Mouse (Mus musculus) kidney, embryonic 14.5 days (tissue): ENCODE measurements around the gene Scpep1. TPM values are rescaled to one million over a fixed set of nuclear protein-coding genes. Genes with fewer than 3 reads are reported as not detected.
"Not testable (repeated sequence)": the region's sequence is repeated elsewhere in the genome, so short reads cannot be mapped to it uniquely, and the experiment has no call there.

Experiments used
- ATAC-seq: fragments of 200-750 bp; cut with Nextera tagmentation; 2 replicates; pipeline ENCODE4 v1.8.0; 2017; ENCODE audit warnings: moderate number of reproducible peaks, mild to moderate bottlenecking, moderate TSS enrichment, moderate library complexity; ENCODE audit not compliant: low FRiP score, low TSS enrichment
- H3K27ac ChIP-seq: fragments of 300-500 bp; sonication (generic); 2 replicates; pipeline ENCODE4 v1.5.1; 2014; ENCODE audit warnings: low read depth, mild to moderate bottlenecking, low read length, moderate library complexity, mixed read lengths
- H3K27me3 ChIP-seq: fragments of 300-500 bp; sonication (generic); 2 replicates; pipeline ENCODE4 v1.6.1; 2014; ENCODE audit warnings: mild to moderate bottlenecking, low read length; ENCODE audit not compliant: control insufficient read depth, insufficient read depth
- H3K36me3 ChIP-seq: fragments of 300-500 bp; sonication (generic); 2 replicates; pipeline ENCODE4 v1.6.1; 2014; ENCODE audit warnings: low read length, mixed read lengths; ENCODE audit not compliant: control insufficient read depth, insufficient read depth
- H3K4me1 ChIP-seq: fragments of 300-500 bp; sonication (generic); 2 replicates; pipeline ENCODE4 v1.6.1; 2014; ENCODE audit warnings: low read length, mixed read lengths; ENCODE audit not compliant: control insufficient read depth, insufficient read depth
- H3K4me2 ChIP-seq: fragments of 300-500 bp; sonication (generic); replicated peaks from 2 replicates; pipeline ENCODE4 v1.6.1; 2014; ENCODE audit warnings: low read depth, mild to moderate bottlenecking, low read length
- H3K4me3 ChIP-seq: fragments of 300-500 bp; sonication (generic); 2 replicates; pipeline ENCODE4 v1.5.1; 2014; ENCODE audit warnings: mild to moderate bottlenecking, low read length
- H3K9ac ChIP-seq: fragments of 300-500 bp; sonication (generic); 2 replicates; pipeline ENCODE4 v1.6.1; 2014; ENCODE audit warnings: low read depth, mild to moderate bottlenecking, low read length, moderate library complexity
- H3K9me3 ChIP-seq: fragments of 300-500 bp; sonication (generic); 2 replicates; pipeline ENCODE4 v1.6.1; 2016; ENCODE audit warnings: low read length; ENCODE audit not compliant: control insufficient read depth
- WGBS: fragments of 180-500 bp; shearing (Covaris S2); extraction: QIAGEN DNeasy Blood & Tissue Kit; methylation state at CpG from one replicate; pipeline ENCODE4 v1.1.7; 2014; 5-methylcytosine and 5-hydroxymethylcytosine counted together
- polyA plus RNA-seq: library from polyadenylated mRNA; unstranded; fragments of >200 nt; fragmentation: Nextera tagmentation; extraction: Ambion mirVana; gene quantifications from 2 replicates; pipeline ENCODE4 v1.2.1, GENCODE M21; 2014

Gene Scpep1
- polyA plus RNA-seq, 1 experiment from 2014 or later = 110 TPM

DNA sequence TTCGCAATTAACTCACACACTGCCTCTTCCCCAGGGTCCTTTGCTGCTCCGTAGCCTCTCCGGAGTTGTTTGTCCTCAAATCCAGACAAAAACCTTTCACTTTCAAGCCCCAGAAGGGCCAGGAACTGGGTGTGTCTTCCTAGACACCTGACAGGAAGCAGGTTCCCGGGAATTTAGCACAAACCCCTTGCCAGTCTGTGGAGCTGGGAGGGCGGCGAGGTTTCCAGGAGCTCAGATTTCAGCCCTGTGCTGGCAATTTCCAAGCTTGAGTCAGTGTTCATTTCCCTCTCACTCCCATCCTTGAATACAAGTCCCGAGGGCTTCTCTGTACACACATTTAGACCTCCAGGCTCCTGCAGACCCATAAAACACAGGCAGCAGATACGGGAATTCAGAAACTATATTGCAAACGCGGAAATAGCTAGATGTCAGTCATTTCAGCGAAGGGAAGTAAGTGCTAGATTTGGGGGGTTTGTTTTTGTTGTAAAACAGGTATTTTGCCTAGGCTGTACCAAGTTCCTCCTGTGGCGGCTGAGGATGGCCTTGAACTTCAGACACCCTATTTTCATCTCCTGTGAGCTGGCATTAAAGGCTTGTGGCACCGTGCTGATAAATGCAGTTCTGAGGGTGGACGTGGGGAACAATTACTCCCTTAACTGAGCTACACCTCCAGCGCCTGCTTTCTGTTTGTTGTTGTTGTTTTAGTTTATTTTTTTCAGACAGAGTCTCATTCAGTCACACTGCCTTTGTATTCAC lies 57.5 kb downstream of the Scpep1 start:
- Histone ChIP-seq H3K4me1 (0 out of 2 replicates have a peak, but pooled peaks cover 5% of the 10 kb centered on the region), H3K4me3 (peak overlapping the region; percentile 3; the same call in 1 of the 2 replicates), H3K27ac (no peak overlapping the region), H3K9ac (no peak overlapping the region), H3K27me3 (no peaks in the 10 kb centered on the region), H3K9me3 (no peaks in the 10 kb centered on the region), H3K4me2 (peak overlapping the region; percentile 22), H3K36me3 (no peaks in the 10 kb centered on the region)
- 27% methylated on average over 15 of the region's 15 CpGs for WGBS
- no peak; the same call in 1 of the 2 replicates for ATAC-seq

DNA sequence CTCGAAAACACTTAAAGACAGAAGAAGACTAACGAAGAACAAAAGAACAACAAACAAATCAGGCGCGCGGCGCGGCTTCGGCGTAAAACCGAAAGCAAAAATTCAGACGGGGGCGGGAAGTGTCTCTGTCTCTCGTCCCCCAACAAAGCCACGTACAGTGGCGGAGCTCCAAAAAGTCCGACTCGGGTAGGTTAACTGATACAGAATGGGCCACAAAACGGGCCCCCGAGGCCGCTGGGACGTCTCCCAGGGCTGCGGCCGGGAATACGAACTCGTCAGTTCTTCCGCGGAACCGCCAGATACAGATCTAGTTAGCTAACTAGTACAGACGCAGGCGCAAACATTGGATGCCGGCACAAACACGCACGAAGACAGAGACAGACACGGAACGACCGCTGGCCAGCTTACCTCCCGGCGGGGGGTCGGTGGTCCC lies 59.4 kb downstream of the Scpep1 start:
- H3K27me3 ChIP-seq, ATAC-seq, H3K9me3 ChIP-seq, H3K9ac ChIP-seq, H3K36me3 ChIP-seq, H3K27ac ChIP-seq, H3K4me2 ChIP-seq, H3K4me1 ChIP-seq: not testable (repeated sequence)
- 37% methylated on average over 21 of the region's 39 CpGs for WGBS
- peak overlapping the region; percentile 26; the same call in 1 of the 2 replicates for H3K4me3 ChIP-seq

- H3K4me1 ChIP-seq, H3K9ac ChIP-seq, H3K36me3 ChIP-seq, H3K27me3 ChIP-seq, H3K4me3 ChIP-seq, ATAC-seq, H3K9me3 ChIP-seq, H3K4me2 ChIP-seq, H3K27ac ChIP-seq: not testable (repeated sequence)
- WGBS = 52% methylated on average over 14 of the region's 20 CpGs
These were observed 60.0 kb downstream of the Scpep1 start for GRCm38 (mm10) chr11:88895235-88895634.

- not testable (repeated sequence) for ATAC-seq, H3K27me3 ChIP-seq, H3K27ac ChIP-seq, H3K4me2 ChIP-seq, H3K36me3 ChIP-seq, H3K4me3 ChIP-seq, H3K4me1 ChIP-seq, H3K9ac ChIP-seq, H3K9me3 ChIP-seq
- 94% methylated on average over 11 of the region's 14 CpGs for WGBS
These were observed 61.0 kb downstream of the Scpep1 start for GRCm38 (mm10) chr11:88894279-88894678.

DNA sequence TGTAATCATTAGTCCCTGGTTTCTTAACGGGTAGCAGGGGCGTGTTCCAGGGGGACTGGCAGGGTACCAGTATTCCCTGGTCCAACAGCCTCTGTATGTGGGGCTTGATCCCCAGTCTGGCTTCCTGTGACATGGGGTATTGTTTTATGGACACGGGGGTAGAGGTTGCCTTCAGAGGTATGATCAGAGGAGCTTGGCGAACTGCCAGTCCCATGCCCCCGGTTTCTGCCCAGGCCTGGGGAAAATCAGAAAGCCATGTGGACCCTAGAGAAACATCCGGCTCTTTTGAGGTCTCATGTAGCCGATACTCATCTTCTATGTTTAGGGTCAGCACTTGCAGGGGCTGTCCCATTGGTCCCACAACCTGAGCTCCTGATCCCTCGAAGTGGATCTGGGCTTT lies 61.8 kb downstream of the Scpep1 start:
- ATAC-seq, H3K4me2 ChIP-seq, H3K4me1 ChIP-seq, H3K27me3 ChIP-seq, H3K27ac ChIP-seq, H3K9ac ChIP-seq, H3K9me3 ChIP-seq, H3K4me3 ChIP-seq, H3K36me3 ChIP-seq: not testable (repeated sequence)
- WGBS = 96% methylated on average over 3 of the region's 8 CpGs

DNA sequence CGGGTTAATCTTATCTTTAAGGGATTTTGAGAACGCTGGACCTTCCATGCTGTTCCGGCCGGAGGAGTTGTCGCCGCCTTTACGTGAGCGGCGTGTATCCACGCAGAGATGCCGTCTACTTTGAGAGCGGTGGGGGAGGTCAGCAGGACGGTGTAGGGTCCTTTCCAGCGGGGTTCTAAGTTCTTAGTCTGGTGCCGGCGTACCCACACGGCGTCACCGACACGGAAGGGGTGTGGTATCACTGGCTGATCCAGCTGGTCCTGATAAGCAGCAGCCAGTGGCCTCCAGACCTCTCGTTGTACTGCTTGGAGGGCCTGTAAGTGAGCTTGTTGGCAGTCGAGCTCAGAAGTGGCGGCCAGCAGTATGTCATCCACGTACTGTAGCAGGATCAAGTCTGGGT lies 62.5 kb downstream of the Scpep1 start:
- WGBS = 93% methylated on average over 22 of the region's 24 CpGs
- not testable (repeated sequence) for H3K9me3 ChIP-seq, H3K4me3 ChIP-seq, H3K4me2 ChIP-seq, H3K9ac ChIP-seq, H3K27ac ChIP-seq, ATAC-seq, H3K4me1 ChIP-seq, H3K36me3 ChIP-seq, H3K27me3 ChIP-seq

DNA sequence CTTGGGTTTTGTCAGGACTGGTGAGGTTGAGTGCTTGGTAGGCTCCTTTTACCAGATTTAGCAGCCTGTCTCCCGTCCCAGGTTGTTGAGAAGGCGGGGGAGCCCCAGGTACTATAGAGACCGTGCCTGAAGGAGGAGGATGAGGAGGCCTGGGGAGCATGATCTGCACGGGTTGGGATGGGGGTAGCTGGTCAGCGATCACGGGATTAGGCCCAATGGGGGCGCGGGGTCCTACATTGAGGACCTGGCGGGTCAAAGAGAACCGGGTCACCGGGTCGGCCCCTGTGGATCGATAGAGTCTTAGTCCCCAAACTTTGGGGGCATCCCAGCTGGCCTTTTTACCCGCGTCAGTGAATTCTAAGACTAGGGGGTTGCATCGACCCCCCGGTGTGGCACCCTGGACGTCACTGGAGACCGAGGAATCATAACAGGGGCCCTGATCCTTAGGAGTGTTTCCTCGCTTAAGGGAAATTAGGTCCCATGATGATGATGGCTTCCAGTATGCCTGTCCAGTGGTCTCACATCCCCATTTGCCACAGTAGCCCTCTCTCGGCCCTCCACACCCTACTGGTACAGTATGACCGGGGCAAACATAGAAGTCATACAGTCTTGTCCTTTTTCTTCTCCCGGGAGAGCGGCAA lies 63.2 kb downstream of the Scpep1 start:
- H3K9ac ChIP-seq, H3K9me3 ChIP-seq, ATAC-seq, H3K36me3 ChIP-seq, H3K27me3 ChIP-seq, H3K4me2 ChIP-seq, H3K4me3 ChIP-seq, H3K4me1 ChIP-seq, H3K27ac ChIP-seq: not testable (repeated sequence)
- 94% methylated on average over 19 of the region's 24 CpGs for WGBS

DNA sequence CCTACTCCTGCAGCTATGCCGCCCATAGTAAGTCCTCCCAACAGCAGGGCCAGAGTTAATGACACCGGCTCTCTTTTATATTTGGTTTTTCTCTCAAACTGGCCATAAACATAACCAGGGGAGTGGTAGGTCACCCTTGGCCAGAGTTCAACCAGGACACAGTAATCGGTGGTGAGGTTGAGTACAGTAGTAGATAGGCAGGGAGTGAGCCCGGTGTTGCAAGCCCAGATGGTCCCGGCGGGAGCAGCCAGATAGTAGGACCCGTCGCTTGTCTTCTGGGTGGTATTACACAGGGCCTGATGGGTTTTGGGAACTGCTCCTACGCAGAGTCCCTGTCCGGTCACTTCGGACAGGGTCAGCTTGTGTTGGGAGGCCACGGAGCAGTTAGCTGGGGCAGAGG lies 63.8 kb downstream of the Scpep1 start:
- not testable (repeated sequence) for H3K4me2 ChIP-seq, H3K36me3 ChIP-seq, H3K9ac ChIP-seq, H3K27me3 ChIP-seq, H3K27ac ChIP-seq, H3K9me3 ChIP-seq, ATAC-seq, H3K4me1 ChIP-seq, H3K4me3 ChIP-seq
- 96% methylated on average over 9 of the region's 12 CpGs for WGBS

DNA sequence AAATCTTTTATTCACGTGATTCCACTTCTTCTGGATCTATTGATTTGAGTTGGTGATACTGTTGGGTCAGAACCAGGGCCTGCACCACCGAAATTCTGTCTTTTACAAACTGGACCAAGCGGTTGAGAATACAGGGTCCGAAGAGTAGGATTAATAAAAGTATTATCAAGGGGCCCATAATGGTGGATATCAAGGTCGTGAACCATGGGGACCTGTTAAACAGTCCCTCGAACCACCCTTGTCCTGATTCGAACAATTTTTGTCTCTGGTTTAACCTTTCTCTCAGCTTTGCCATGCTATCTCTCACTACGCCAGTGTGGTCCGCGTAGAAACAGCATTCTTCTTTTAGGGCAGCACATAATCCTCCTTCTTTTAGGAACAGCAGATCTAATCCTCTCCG lies 64.4 kb downstream of the Scpep1 start:
- not testable (repeated sequence) for H3K4me1 ChIP-seq, ATAC-seq, H3K4me3 ChIP-seq, H3K27ac ChIP-seq, H3K36me3 ChIP-seq, H3K27me3 ChIP-seq, H3K9ac ChIP-seq, H3K9me3 ChIP-seq, H3K4me2 ChIP-seq
- WGBS = 94% methylated on average over 6 of the region's 11 CpGs
